Mouse (Mus musculus) ovary, postnatal 10 days (tissue): ENCODE results near the gene Nccrp1.
A peak's percentile ranks its signal among the peaks of the same experiment; 100 is the strongest.
"Not testable (repeated sequence)": the region's sequence is repeated elsewhere in the genome, so short reads cannot be mapped to it uniquely, and the experiment has no call there.

Experiments
- DNase-seq: peaks from one replicate; pipeline ENCODE4 v3.0.0; 2022; ENCODE audit warnings: low spot score

The Nccrp1 gene

DNA sequence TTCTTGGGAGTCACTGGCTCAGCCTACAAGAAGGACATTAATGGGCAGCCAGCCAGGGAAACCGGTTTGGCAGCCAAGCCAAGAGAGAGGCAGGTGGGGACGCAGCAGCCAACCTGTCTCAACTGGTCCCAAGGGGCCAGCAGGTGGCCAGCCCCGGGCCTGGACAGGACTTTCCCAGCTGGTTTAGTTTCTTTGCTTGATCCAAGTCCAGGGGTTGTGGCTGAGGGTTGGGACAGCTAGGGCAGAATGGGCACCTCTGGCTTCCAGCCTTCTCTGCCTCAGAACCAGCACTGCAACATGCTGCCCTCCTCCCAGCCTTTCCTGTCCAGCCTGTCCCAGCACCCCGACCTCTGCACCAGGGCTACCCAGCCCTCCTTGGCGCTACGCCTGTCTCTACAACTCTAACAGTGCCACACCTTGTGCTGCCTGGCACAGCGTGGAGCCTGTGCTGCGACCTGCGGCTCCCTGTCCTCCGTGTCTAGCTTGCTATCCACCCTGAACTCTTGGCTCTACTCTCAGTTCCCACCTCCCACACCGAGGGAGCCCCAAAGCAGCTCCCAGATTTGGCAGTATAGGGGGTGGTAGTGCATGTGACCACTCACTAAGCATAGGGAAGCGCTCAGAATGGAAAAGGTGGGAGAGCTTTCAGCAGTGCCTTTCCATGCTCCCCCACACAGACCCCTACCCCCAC is 23.4 kb upstream of the Nccrp1 start:
- DNase-seq, result peak; percentile 60

GRCm38 (mm10) chr7:28568253-28568652 is 21.2 kb upstream of the Nccrp1 start:
- no peak for DNase-seq

DNA sequence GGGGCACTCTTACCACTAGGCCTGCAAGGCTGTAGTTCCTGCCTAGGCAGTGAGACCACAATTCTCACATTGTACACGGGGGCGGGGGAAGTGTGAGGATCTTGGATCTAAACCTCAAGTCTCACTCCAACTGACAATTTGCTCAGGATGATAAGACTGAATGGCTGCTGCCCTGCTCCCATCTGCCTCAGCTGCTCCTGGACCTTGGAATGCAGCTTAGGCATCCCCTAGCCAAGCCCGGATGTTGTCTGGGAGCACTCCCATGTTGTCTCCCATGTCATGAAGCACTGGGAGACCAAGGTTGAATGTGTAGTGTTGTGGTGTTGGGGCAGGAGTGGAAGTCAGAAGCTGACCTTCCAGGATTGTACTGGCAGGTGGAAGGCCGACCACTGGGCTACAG is 20.5 kb upstream of the Nccrp1 start:
- no peak for DNase-seq

- DNase-seq, result no peak
Observed at GRCm38 (mm10) chr7:28565407-28565806, 18.4 kb upstream of the Nccrp1 start.

- DNase-seq, result no peak
Observed at GRCm38 (mm10) chr7:28562951-28563350, 15.9 kb upstream of the Nccrp1 start.

GRCm38 (mm10) chr7:28562371-28562770 is 15.3 kb upstream of the Nccrp1 start:
- no peak for DNase-seq

DNA sequence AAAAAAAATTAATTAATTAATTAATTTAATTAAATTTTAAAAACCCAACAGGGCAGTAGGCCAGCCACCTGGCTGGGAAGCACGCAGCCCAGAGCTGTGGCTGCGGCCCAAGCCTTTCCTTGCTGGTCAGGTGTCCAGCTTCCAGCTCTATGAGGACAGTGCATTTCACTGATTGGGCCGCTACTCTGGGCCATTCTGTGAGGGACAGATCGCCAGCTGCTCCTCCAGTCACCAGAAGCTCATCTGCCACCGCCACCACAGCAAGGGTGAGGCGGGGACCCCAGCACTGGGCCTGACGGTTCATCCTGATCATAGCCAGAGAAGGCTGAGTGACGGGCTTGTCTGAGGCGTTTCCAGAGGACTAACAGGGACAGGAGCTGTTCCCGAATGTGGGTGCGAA is 14.9 kb upstream of the Nccrp1 start:
- no peak for DNase-seq

DNA sequence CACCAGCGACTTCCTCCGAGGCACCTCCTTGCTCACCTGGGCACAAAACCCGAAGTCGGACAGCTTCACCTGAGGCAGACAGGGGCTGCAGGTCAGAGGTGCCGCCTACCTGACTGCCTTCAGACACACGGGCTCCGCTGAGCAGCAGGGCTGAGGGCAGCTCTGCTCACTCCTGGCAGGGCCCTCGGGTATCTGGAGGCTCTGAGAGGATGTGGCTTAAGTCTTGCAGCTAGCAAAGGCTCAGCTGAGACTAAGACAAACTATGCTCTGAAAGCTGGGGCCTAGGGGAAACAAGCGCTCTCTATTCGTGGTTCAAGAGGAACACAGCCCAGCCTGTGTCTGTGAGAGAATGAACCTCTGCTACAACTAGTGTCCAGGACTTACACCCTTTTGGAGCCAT is 13.8 kb upstream of the Nccrp1 start:
- DNase-seq, result no peak

DNA sequence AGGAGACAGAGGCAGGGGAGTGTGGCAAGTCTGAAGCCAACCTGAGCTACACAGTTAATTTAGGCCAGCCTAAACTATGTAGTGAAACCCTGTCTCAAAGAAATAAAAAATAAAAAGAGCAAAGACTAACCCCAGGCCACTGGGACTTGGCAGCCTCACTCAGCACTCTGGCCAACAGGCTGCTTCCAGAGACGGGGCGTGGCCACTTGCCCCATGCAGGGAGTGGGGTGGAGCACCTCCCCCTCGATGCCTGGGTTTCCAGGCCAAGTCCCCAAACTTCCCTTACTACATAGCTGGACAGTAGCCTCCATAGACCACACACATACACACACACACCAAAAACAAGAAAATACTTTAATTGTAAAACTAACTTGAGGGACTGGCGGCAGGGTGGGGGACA is 11.4 kb upstream of the Nccrp1 start:
- no peak for DNase-seq

GRCm38 (mm10) chr7:28557708-28558107 is 10.7 kb upstream of the Nccrp1 start:
- no peak for DNase-seq

DNA sequence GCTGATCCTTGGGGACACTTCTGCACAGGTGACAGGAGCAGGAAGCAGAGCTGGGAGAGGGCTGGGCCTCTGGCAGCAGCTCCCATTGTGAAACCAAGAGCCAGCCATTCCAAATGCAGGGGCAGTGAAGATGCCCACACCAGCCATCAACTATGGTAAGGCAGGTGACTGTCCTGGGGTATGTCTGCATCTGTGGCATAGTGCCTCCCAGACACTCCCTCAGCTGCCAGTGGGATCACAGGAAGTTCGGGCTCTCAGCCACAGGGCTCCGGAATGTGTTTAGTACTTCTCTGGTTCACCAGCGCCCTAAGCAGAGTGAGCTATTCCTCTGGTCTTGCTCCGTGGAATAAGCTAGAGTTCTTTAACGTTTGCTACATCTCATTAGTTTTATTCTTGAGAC is 10.0 kb upstream of the Nccrp1 start:
- no peak for DNase-seq

- DNase-seq, result no peak
Observed at GRCm38 (mm10) chr7:28555939-28556535, 9.0 kb upstream of the Nccrp1 start.

- no peak for DNase-seq
Observed at GRCm38 (mm10) chr7:28553076-28553475, 6.0 kb upstream of the Nccrp1 start.

DNA sequence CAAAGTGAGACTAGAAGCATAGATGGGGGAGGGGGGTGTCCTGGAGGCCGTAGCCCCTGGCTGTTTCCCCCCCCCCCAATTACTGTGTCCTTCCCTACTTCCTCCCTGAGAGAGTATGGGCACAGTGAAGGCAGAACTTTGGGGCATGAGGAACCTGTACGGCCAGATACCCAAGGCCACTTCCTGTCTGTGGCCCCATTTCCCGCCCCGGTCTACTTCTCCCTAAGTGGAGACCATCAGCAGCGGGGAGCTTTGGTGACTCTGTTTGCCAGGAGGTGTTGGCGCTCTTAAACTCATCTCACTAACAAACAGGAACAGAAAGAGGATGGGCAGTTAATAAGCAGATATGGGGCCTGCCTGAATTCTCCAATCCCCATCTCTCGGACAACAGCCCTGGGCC is 574 bp upstream of the Nccrp1 start:
- DNase-seq, result no peak

GRCm38 (mm10) chr7:28546649-28547048 is 405 bp downstream of the Nccrp1 start:
- DNase-seq, result no peak

GRCm38 (mm10) chr7:28545891-28546210 is 1.2 kb downstream of the Nccrp1 start:
- no peak for DNase-seq

GRCm38 (mm10) chr7:28545048-28545890 is 1.8 kb downstream of the Nccrp1 start:
- DNase-seq, result no peak

DNA sequence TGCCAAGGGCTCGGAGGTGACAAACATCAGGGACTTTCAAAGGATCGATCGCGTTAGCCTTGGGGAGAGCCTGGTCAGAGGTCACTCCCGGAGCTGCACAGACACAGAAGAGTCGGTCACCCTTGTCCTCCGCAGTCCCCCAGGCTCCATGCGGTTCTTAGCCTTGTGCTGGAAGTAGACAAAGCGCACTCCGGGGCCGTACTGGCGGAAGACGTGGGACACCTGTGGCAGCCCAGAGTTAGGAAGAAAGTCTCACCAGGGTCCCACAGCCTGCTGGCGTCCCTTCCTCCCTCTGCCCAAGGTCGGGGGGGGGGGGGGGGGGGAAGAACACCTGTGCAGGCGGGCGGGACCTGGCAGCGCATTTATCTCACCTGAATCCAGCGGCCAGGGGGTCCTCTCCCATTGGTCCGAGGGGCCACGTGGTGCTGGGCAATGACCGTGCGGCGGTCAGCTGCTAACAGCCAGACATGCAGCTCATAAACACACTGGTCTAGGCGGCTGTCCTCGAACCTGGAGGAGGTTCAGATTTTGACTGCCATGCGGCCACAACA is 2.9 kb downstream of the Nccrp1 start:
- no peak for DNase-seq

GRCm38 (mm10) chr7:28540526-28540925 is 6.5 kb downstream of the Nccrp1 start, which contains the start of gene Sycn:
Sycn (plus strand) TSS chr7:28540885.
- DNase-seq, result no peak

DNA sequence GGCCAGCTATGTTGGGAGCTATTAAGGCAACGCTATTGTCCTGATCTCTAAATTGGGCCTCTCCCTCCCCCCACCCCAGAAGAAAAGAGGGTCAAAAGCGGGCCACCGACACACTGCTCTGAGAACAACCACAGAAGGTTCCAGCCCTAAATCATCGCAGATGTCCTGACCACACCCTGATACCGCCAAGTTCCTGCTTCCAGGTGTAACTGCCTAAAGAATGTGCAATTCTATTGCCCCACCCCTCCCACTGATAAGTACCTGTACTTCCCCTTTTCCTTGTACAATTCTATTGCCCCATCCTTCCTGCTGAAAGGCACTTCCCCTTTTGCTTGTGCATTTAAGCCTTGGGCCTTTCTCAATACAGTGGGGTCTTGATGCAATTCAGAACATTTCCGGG is 8.2 kb downstream of the Nccrp1 start:
- not testable (repeated sequence) for DNase-seq

DNA sequence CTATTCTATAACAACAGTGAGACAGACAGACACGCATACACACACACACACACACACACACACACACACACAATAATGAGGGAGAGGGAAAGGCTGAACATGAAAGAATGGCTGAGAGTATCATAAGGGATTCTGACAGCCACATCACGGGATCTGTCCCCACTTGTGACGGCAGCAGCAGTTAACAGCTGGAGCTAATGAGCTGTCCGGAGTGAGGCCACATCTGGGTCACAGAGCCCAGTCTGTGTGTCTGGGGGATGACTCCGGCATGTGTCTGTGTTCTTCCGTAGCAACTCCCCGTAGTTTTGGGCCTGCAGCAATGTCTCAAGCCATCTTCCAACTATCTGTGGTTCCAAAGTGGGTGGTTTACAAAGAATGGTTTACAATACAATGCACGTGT is 15.0 kb downstream of the Nccrp1 start:
- no peak for DNase-seq

DNA sequence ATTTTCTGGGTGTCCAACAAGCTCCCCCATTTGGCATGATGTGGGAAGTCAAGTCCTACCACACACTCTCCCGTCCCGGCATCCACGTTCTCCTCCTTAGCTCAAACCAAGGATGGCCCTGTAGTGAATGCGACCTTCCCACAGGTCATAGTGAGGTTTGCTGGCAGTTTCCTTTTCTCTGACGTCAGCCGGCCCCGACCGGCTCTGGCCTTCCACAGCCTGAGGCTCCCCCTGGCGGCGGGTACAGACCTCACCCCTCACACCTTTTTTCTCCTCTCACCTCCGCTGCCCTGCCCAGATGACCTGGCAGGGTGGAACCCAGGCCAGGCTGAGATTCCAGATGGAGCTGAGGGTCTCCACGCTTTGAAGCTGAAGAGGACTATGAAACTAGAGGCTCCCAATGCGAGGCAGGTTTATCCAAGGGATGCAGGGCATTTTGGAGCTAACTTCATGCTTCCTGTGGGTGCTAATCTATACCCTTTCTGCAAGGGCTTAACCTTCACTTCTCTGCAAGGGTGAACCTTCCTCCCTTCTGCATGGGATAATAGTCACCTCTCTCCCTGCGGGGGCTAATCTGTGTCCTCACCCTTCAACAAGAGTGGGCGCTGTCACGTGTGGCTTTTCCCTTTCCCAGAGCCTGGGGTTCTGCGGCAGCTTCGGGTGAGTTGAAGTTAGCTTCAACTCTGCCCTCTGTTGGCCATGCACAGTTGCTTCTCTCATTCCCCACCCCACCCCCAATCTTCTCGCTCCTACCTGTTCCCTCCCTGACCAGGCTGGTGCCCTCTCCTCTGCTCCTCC is 18.9 kb downstream of the Nccrp1 start:
- peak; percentile 52 for DNase-seq
